Mouse (Mus musculus): ENCODE data around the gene Try4.

Gene Try4

GRCm38 (mm10) chr6:41301969-41302368 lies at the start of gene Try4:
Gene Try4, plus strand, starts transcription at chr6:41302269.
- WGBS, result 83% methylated on average over 1 of the region's 1 CpGs

DNA sequence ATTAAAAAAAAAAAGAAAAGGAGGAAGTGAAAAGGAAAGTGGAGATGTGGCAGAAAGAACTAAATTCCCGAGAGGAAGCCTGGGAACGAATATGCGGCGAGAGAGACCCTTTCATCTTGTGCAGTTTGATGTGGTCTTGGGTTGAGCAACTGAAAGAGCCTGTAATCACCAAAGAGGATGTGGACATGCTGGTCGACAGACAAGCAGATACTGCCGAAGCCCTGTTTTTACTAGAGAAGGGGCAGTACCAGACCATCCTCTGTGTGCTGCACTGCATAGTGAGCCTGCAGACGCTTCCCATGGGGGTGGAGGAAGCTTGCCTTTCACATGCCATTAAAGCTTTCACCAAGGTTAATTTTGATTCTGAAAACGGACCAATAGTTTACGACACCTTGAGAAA lies 48.8 kb upstream of the Try4 start:
- 85% methylated on average over 9 of the region's 9 CpGs for WGBS

DNA sequence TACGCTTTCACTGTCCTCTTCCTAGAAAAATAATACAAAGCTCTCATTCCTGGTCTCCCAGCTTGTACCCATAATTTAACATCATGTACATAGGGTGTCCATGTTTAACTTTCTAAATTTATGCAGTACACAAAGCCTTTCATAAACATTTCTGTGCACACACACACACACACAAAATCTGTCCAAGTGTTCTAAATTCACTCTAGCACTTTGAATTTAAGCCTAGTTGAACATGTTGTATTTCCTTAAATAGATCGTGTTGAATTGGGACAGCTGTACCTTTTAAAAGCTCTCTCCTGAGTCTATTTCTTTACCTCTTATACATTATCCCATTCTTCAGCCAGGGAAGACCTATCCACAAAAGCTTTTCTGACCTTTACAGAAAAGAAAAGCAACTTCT lies 45.6 kb upstream of the Try4 start:
- 54% methylated on average over 2 of the region's 2 CpGs for WGBS

- WGBS, result 59% methylated on average over 3 of the region's 3 CpGs
Measured at GRCm38 (mm10) chr6:41257432-41257831, 44.6 kb upstream of the Try4 start.

DNA sequence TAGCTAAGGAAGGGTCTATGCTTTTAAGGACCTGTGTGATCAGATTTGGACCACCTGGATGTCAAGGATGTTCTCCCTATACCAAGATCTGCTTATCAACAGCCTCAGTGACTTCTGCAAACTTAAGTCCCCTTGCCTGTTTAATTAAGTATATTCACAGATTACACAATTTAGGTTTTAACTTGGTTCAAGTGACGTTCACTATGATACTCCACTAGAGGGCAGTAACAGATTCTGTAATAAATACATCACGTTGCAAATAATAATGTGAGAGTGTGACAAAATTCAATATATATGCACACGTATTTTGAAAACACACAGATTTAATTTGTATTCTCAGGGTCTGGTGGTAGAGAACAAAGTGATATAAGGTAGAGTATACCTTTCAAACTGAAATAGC lies 39.3 kb upstream of the Try4 start:
- 11% methylated on average over 3 of the region's 3 CpGs for WGBS

- 48% methylated on average over 6 of the region's 6 CpGs for WGBS
Measured at GRCm38 (mm10) chr6:41266140-41266539, 35.9 kb upstream of the Try4 start.

GRCm38 (mm10) chr6:41298255-41298654 lies 3.8 kb upstream of the Try4 start:
- 20% methylated on average over 1 of the region's 1 CpGs for WGBS

DNA sequence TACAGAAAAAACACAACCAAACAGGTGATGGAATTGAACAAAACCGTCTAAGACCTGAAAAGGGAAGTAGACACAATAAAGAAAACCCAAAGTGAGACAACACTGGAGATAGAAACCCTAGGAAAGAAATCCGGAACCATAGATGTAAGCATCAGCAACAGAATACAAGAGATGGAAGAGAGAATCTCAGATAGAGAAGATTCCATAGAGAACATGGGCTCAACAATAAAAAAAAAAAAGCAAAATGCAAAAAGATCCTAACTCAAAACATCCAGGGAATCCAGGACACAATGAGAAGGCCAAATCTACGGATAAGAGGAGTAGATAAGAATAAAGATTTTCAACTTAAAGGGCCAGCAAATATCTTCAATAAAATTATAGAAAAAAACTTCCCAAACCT lies 14.7 kb downstream of the Try4 start, which contains the start of gene Try5:
Gene Try5 (minus strand): TSS at position 101 of the 400 bp plus-strand sequence.
- WGBS, result 77% methylated on average over 3 of the region's 3 CpGs

GRCm38 (mm10) chr6:41353932-41354331 lies 51.9 kb downstream of the Try4 start, which contains the start of gene Try10:
Gene Try10, plus strand, starts transcription at chr6:41354105.
- 79% methylated on average over 2 of the region's 2 CpGs for WGBS
